Mouse (Mus musculus) frontal cortex, adult (tissue): ENCODE measurements around the gene Rpa2.

Experiments
- ATAC-seq: cut with Nextera tagmentation; 2 replicates; pipeline ENCODE4 v1.9.2; 2017; ENCODE audit warnings: mild to moderate bottlenecking, moderate library complexity, mixed read lengths; ENCODE audit not compliant: low TSS enrichment

Gene Rpa2

DNA sequence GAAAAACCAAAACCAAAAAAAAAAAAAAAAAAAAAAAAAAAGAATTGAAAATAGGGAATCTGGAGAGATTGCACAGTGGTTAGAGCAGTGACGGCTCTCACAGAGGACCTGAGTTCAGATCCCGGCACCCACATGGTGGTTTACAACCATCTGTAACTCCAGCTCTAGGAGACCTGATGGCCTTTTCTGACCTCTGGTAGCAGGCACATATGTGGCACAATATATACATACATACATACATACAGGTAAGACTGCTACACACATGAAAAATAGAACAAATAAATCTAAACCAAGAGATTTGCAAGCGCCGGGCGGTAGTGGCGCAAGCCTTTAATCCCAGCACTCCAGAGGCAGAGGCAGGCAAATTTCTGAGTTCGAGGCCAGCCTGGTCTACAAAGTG lies 35.7 kb downstream of the Rpa2 start:
- ATAC-seq: no peak

DNA sequence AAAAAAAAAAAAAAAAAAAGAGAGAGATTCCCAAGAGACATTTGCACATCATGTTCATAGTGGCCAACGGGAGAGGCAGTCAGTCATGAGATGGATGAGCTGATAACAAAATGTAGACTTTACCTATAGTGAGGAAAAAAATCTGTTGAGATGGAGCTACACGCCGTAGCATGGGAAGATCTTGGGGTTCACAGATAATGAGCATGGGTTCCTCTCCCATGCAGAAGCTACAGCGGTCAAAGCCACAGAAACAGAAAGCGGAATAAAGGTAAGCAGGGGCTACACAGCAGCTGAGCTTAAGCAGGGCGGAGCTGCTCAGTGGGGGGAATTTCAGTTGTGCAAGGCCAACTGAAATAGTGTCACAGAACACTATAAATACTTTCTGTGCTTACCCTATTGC lies 36.2 kb downstream of the Rpa2 start:
- ATAC-seq: no peak

DNA sequence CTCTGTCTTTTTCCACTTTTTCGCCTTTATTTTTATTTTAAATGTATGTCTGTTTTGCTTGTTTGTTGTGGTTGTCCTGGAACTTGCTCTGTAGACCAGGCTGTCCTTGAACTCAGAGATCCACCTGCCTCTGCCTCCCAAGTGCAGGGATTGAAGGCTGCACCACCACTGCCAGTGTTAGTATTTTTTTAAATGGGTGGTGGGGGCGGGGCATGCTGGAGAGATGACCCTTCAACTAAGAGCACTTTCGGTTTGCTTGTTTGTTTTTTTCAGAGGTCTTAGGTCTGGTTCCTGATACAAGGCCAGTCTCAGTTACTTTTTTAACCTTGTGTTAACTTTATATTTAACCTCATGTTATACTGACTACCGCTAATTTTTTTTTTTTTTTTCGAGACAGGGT lies 37.0 kb downstream of the Rpa2 start:
- ATAC-seq: no peak

DNA sequence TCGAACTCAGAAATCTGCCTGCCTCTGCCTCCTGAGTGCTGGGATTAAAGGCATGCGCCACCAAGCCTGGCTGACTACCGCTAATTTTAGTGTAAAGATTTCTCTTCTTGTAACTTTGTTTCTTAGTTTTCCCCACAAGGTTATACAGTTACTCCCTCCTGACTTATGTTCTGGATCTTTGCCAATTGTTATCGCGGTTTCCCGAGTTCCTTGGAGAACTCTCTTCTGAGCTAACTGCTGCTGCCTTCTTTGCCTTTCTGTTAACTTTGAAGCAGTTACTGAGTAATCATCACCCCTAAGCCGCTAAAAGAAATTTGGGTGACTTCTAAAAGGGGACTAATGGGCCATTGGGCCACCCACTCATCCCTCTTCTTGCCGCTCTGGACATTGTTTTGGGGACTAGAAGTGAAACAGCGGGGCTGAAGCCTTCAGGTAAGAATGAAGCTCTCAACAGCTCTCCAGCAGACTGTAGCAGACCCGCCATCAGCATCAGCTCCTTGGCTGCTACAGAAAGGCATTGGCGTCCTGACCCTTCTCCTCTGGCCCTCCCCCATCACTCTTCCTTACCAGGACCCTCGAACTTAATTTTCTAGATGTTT lies 37.6 kb downstream of the Rpa2 start:
- no peak for ATAC-seq

DNA sequence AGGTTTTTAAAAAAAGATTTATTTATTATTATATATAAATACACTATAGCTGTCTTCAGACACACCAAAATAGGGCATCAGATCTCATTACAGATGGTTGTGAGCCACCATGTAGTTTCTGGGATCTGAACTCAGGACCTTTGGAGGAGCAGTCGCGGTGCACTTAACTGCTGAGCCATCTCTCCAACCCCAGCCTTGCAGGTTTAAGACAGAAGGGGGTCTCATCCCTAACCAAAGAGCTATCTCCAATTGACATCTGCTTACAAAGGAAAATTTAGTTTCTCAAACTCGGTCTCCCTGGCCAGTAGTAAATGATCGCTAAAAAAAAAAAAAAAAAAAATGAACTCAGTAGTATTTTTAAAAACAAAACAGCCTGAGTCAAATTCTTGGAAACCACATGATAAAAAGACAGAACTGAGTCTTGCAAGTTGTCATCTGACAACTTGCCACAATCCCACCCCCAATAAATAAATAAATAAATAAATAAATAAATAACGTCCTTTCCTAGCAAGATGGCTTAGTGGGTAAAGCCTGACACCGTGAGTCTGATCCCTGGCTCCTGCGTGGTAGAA lies 38.6 kb downstream of the Rpa2 start:
- ATAC-seq: no peak

DNA sequence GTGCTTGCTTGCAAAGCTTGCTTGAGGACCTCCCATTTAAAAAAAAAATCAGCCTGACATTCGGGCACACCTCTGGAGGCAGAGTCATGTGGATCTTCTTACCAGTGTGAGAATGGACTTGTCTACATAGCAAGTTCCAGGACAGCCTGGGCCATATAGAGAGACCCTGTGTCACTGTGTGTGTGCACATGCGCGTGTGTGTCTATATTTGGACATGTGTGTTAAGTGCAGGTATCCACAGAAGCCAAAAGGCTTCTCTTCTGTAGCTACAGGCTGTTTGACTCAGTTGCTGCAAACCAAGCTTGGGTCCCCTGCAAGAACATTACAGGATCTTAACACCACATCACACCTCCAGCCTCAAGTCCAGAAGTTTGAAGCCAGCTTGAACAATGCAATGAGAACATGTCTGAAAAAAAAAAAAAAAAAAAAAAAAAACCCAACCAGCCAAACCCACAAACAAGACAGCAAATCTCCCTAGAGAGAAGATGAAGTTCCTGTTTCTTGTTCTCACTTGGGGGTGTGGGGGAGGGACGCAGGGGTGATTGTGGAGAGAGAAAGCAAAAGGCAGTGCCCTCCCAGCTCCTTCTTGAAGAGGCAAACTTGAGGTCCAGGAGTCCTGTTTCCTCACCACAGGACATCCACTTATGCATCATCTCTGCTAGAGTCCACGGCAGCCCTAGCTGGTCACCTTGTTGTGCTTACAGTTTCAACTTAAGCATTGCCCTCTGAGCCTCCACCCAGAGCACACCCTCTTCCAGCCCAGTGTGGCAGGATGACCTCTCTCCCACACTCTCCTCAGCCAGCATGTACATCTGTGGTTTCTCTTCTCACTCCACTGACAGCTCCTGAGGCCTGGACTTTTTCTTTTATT lies 39.9 kb downstream of the Rpa2 start:
- no peak for ATAC-seq

DNA sequence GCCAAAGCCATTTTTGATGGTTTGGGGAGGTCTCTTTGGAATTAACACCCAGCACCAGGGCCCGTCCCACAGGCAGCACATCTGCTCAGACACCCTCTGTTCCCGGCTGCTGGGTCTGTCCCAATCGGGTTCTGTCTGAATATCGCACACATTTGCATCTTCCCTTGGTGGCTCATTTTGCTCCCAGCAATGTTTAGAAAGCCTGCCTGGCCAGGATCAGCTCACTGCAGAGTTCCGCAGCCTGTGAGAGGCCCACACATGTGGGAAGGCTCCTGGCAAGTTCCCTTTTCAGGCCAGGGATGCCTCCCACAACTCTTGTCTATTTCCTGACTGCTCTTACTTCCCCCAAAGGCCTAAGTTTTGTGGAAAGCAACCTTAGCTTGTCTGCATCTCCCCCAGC lies 41.5 kb downstream of the Rpa2 start:
- peak; percentile 97 for ATAC-seq

DNA sequence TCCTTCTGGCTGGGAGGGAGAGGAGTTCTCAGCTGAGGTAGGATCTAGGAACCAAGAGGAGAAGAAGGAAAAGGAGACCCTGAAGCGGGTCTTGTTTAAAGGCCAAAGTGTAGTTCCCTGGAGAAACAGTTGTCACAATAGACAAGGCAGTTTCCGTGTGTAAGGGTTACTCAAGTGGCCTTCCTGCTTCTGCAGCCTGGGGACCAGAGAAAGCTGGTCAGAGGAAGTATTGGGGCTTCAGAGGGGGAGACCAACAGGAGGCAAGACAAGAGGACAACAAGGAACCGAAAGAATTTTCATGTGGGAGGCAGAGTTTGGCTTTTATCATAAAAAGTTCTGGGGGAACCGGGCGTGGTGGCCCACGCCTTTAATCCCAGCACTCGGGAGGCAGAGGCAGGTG lies 48.3 kb downstream of the Rpa2 start:
- ATAC-seq: no peak

DNA sequence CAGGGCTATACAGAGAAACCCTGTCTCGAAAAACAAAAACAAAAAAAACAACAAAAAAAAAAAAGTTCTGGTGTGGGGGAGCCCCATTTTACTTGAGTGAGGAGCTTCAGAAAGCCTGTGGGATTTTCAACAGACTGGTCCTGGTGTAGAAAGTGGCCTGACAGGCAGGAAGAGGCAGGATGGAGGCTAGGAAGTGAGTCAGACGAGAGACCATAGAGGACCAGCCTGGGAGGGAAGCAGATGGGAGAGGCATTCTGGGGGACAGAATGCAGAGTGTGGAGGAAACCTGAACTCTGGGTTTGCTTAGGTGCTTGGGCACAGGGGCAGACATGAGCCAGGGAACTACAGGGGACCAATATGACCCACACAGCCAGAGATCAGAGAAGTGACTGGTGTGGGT lies 48.7 kb downstream of the Rpa2 start:
- ATAC-seq: no peak

DNA sequence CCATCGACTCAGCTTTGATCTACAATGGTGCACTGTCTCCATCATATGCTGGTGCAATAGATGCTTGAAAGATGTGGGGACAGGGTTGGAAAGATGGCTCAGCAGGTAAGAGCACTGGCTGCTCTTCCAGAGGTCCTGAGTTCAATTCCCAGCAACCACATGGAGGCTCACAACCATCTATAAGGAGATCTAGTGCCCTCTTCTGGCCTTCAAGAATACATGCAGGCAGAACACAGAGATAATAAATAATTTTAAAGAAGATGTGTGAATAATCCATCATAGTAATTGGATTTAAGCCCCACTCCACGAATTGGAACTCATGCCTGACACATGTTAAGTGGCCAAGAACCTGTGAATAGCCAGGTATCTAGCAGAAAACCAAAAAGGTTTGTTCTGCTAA lies 50.3 kb downstream of the Rpa2 start:
- ATAC-seq: no peak

DNA sequence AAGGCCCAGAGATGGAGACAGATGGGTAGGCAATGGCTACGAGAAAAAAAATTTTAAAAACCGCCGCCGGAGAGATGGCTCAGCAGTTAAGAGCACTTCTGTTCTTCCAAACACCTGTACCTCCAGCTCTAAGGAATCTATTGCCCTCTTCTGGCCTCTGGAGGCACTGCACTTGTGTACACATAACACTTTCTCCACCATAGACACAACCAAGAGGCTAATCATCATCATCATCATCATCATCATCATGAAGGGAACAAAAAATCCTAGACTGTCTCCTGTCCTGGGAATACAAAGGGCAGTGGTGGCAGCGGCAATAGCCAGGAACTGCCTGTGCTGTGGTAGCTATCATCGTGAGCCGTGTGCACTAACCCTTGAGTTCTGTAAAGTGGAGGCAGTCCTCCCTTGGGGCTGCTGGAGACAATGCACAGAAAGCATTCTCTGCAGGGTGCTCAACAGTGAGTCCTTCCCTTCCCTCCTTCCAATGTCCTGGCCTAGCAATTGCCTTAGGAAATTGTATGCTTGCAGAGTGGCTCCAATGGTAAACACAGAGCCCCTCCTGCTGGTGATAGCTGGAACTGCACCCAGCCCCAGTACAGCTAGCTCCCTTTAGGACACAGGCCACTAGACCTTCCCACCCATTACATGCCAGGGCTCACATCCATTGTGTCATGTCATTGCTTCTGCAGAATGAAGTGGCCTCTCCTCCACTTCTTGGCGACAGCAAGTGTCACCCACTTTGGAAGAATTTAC lies 55.7 kb downstream of the Rpa2 start:
- peak; percentile 64; the same call in 1 of the 2 replicates for ATAC-seq
